Mouse (Mus musculus): ENCODE results near the gene Rbfox1.

DNA sequence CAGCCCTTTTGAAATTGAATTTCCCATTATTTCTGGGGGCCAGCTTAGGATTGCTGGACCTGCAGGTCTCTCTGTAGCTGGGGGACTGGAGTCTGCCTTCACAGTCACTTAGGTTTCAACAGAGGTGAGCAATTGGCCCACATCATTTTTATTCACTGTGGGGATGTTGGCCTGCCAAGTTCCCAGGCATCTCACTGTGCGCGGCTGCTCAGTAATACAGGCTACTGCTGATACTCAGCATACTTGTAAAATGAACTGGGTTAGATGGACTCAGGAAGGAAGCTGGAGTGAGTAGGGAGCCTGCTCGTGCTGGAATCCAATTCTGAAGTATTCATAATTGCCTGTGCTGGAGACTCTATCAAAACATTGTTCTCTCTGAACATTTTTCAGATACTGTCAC lies 1356.5 kb downstream of the Rbfox1 start:
- TF ChIP-seq CTCF (IDR thresholded peaks at IDR 0.05 in 2 of 3, conservative IDR thresholded peaks at IDR 0.05 in 1 of 3; ENCODE audit: control insufficient read depth in 1 of 3, insufficient read depth in 1 of 3, low read depth in 2 of 3, low read length in 3 of 3, poor library complexity in 1 of 3, severe bottlenecking in 1 of 3) (no peak), POLR2AphosphoS2 (IDR thresholded peaks at IDR 0.05; ENCODE audit: low read length) (no peak), POLR2AphosphoS5 (IDR thresholded peaks at IDR 0.05; ENCODE audit: borderline replicate concordance, low read depth, low read length) (no peak), TCF12 (IDR thresholded peaks at IDR 0.05; ENCODE audit: low read depth, low read length) (no peak), ETS1 (IDR thresholded peaks at IDR 0.05; ENCODE audit: low read depth, low read length) (no peak), MYB (IDR thresholded peaks at IDR 0.05; ENCODE audit: low read depth, low read length) (no peak), CHD2 (IDR thresholded peaks at IDR 0.05; ENCODE audit: low read length) (no peak), HCFC1 (IDR thresholded peaks at IDR 0.05; ENCODE audit: low read depth, low read length) (no peak), MEF2A (IDR thresholded peaks at IDR 0.05; ENCODE audit: extremely low read depth, insufficient replicate concordance, low read depth, low read length, poor library complexity, severe bottlenecking) (no peak), GATA1 (IDR thresholded peaks at IDR 0.05; ENCODE audit: low read depth, low read length) (no peak)
